Comparison of ENCODE assay signal across 24 mouse cellular contexts in the genomic region with DNA sequence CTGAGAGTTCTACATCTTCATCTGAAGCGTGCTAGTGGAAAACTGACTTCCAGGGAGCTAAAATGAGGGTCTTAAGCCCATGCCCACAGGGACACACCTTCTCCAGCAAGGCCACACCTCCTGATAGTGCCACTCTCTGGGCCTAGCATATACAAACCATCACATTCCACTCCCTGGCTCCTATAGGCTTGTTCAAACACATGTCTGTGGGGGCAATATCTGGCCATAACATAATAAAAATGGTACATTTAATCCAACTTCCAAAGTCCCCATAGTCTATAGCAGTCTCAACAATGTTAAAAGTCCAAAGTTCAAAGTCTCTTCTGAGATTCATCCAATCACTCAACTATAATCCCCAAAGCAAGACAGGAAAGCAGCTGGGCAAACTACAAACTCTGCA. TPM values are rescaled to one million over a fixed set of nuclear protein-coding genes. Genes with fewer than 3 reads are reported as not detected.
"Had no signal": no experiment of that assay in that cellular context is flagged by ENCODE, and none has a peak within 500 bp of the region (broad histone marks: within the 10 kb centered on the region; RNA-seq: fewer than 3 reads in every experiment).

No protein-coding gene starts in this region.

- H3K9ac ChIP-seq: liver, postnatal 0 days; lung, embryonic 15.5 days; midbrain, embryonic 13.5 days; midbrain, embryonic 15.5 days; neural tube, embryonic 12.5 days; stomach, embryonic 15.5 days had no signal

- H3K27ac ChIP-seq: lung, embryonic 15.5 days; macrophage; midbrain, embryonic 13.5 days; midbrain, embryonic 15.5 days; neural tube, embryonic 12.5 days; stomach, embryonic 15.5 days; stomach, postnatal 0 days had no signal

- H3K27me3 ChIP-seq: lung, embryonic 15.5 days; megakaryocyte, embryonic 14.5 days; midbrain, embryonic 13.5 days; midbrain, embryonic 15.5 days; neural tube, embryonic 12.5 days; stomach, embryonic 15.5 days had no signal

- H3K4me3 ChIP-seq: lung, embryonic 15.5 days; megakaryocyte, embryonic 14.5 days; midbrain, embryonic 13.5 days; midbrain, embryonic 15.5 days; neural tube, embryonic 12.5 days; stomach, embryonic 15.5 days had no signal

- H3K4me2 ChIP-seq: lung, embryonic 15.5 days; midbrain, embryonic 11.5 days; midbrain, embryonic 13.5 days; midbrain, embryonic 15.5 days; neural tube, embryonic 12.5 days; stomach, embryonic 15.5 days had no signal

- DNase-seq: liver, postnatal 0 days; lung, adult 2 months; lung, postnatal 14 days; lung, postnatal 36 days; retina, postnatal 1 day; right cerebral cortex, adult 18-20 months; right cerebral cortex, postnatal 25 days; right cerebral cortex, postnatal 4 days; thymus, adult 2 months; thymus, postnatal 25 days; thymus, postnatal 4 days had no signal

- H3K4me1 ChIP-seq: neural tube, embryonic 12.5 days; stomach, embryonic 15.5 days had no signal

- H3K9me3 ChIP-seq: lung, embryonic 15.5 days; megakaryocyte, embryonic 14.5 days; midbrain, embryonic 13.5 days; midbrain, embryonic 15.5 days; neural tube, embryonic 12.5 days; stomach, embryonic 15.5 days had no signal

- ATAC-seq: liver, postnatal 0 days; lung, postnatal 0 days; midbrain, embryonic 13.5 days; midbrain, embryonic 15.5 days had no signal

RNA-seq across cellular contexts. Expression of a gene that starts 14.3 kb away (rescaled TPM):
- total RNA-seq: neutrophil, adult 5-6 weeks had no signal

RNA-seq across cellular contexts. Expression of a gene that starts 36.0 kb away (rescaled TPM):
- total RNA-seq: megakaryocyte progenitor cell, adult 5-6 weeks; monocyte, adult 5-6 weeks; neutrophil, adult 5-6 weeks had no signal
- polyA plus RNA-seq: liver, postnatal 0 days; lung, postnatal 0 days; macrophage had no signal
